Mouse (Mus musculus) kidney, adult 18-20 months (tissue): ENCODE results near the gene Cd300lg.
A peak's percentile ranks its signal among the peaks of the same experiment; 100 is the strongest.

Experiments used
- DNase-seq: peaks from one replicate; pipeline ENCODE4 v3.0.0; 2021

The Cd300lg gene

GRCm38 (mm10) chr11:102026694-102027360, 14.5 kb upstream of the Cd300lg start:
- DNase-seq: peak; percentile 74

- DNase-seq: no peak
Measured at GRCm38 (mm10) chr11:102027361-102028017, 13.8 kb upstream of the Cd300lg start.

- no peak for DNase-seq
Measured at GRCm38 (mm10) chr11:102028087-102028816, 13.1 kb upstream of the Cd300lg start, which contains the start of gene Mpp3. Gene Mpp3, minus strand, starts transcription at chr11:102028461.

GRCm38 (mm10) chr11:102029304-102029703, 12.0 kb upstream of the Cd300lg start:
- DNase-seq: no peak

GRCm38 (mm10) chr11:102029966-102030365, 11.3 kb upstream of the Cd300lg start:
- DNase-seq: no peak

- no peak for DNase-seq
Measured at GRCm38 (mm10) chr11:102031149-102031548, 10.2 kb upstream of the Cd300lg start.

GRCm38 (mm10) chr11:102033055-102033591, 8.2 kb upstream of the Cd300lg start:
- DNase-seq: no peak

GRCm38 (mm10) chr11:102034887-102035286, 6.4 kb upstream of the Cd300lg start:
- no peak for DNase-seq

GRCm38 (mm10) chr11:102035456-102035960, 5.8 kb upstream of the Cd300lg start:
- DNase-seq: no peak

- DNase-seq: no peak
Measured at GRCm38 (mm10) chr11:102036336-102036735, 5.0 kb upstream of the Cd300lg start.

- no peak for DNase-seq
Measured at GRCm38 (mm10) chr11:102037789-102038188, 3.5 kb upstream of the Cd300lg start.

GRCm38 (mm10) chr11:102039487-102040137, 1.7 kb upstream of the Cd300lg start:
- no peak for DNase-seq

GRCm38 (mm10) chr11:102040138-102040524, 1.2 kb upstream of the Cd300lg start:
- DNase-seq: peak; percentile 91

GRCm38 (mm10) chr11:102040646-102041045, 663 bp upstream of the Cd300lg start:
- no peak for DNase-seq

GRCm38 (mm10) chr11:102042971-102043370, 1.7 kb downstream of the Cd300lg start:
- DNase-seq: no peak

GRCm38 (mm10) chr11:102043381-102043780, 2.1 kb downstream of the Cd300lg start:
- DNase-seq: no peak

GRCm38 (mm10) chr11:102044691-102045212, 3.4 kb downstream of the Cd300lg start:
- DNase-seq: peak; percentile 49

- no peak for DNase-seq
Measured at GRCm38 (mm10) chr11:102046607-102047006, 5.3 kb downstream of the Cd300lg start.

GRCm38 (mm10) chr11:102049875-102050482, 8.7 kb downstream of the Cd300lg start:
- peak; percentile 29 for DNase-seq

GRCm38 (mm10) chr11:102051541-102051940, 10.2 kb downstream of the Cd300lg start:
- peak; percentile 65 for DNase-seq

GRCm38 (mm10) chr11:102051954-102052353, 10.6 kb downstream of the Cd300lg start:
- peak; percentile 33 for DNase-seq

GRCm38 (mm10) chr11:102052697-102053096, 11.4 kb downstream of the Cd300lg start:
- no peak for DNase-seq
